Mouse (Mus musculus): ENCODE results near the gene Car9.
"Not testable (repeated sequence)": the region's sequence is repeated elsewhere in the genome, so short reads cannot be mapped to it uniquely, and the experiment has no call there.

Gene Car9

DNA sequence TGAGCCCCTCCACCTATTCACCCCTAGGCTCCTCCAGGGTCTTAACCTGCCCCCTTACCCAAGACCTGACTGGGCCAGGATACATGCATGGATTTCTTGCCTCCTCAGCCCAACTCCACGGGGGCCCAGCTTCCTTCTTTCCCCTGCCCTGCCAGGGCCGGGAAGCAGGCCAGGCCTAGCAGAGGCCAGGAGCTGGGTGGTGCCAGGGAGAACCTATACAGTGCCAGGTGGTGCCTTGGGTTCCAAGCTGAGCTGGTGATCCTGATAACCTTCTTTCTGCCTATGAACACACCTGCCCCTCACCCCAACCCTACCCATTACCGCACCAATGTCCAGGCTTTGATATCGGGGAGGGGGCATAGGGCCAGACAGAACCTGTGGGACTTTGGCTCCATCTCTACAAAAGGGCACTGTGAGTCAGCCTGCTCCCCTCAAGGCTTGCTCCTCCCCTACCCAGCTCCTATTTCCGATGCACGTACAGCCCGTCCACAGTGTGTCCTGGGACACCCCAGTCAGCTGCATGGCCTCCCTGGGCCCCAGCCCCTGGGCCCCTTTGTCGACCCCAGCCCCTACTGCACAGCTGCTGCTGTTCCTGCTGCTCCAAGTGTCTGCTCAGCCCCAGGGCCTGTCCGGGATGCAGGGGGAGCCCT lies at the start of gene Car9:
TSS of gene Car9 (plus strand) at position 431 of the 650 bp plus-strand sequence.
- no peak for DNase-seq (ENCODE audit: low spot score)

DNA sequence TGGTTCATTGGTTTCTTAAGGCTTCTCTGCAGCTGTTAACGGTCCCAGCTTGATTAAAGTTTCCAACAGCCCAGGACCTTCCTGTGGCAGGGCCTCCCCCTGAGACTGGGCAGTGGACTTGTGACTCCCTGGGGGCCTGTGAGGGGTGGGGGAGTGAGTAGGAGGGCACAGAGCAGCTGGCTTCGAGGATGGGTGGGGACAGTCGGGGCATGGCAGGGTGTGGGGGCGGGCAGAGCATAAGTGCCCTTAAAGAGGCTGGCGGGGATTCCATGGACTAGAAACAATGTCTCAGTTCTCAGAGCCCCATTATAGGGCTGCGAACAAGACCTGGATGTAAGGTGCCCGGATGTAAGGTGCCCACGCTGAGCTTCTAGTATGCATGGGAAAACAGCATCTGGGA lies 49.6 kb upstream of the Car9 start:
- no peak for DNase-seq (ENCODE audit: low spot score)

DNA sequence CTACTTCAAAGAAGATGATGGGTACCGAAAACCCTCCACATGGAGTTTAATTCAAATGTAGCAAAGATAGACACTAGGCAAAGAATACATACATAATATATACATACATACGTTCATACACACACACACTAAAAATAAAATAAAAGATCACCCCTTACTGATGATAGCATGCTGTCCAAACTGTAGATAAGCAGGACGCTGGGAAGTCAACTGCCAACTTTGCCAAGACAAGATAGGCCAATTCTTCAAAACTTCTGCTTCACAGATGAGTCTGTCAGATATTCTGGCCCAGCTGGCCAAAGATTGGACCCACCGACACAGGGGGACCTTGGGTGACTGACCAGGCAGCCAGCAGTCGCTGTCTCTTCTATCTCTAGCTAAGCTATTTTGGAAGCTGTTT lies 43.7 kb upstream of the Car9 start:
- DNase-seq (ENCODE audit: low spot score): no peak

DNA sequence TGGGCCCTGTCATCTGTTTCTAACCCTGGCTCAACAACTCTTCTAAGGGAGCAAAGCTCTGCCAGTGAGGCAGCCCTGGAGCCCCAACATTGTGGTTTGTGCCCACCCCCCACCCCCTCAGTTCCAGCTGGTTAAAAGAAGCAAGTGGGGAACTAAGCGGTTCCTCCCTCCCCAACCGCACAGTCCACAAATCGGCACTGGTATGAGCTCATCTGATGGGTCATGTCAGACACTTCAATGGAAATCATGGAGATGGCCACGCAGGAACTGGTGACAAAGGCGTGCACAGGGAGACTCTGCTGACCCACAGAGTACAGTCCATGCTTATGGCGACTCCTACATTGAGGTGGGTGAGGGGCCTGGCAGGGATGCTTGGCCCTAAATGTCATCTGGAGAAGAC lies 40.8 kb upstream of the Car9 start:
- DNase-seq (ENCODE audit: low spot score): no peak

DNA sequence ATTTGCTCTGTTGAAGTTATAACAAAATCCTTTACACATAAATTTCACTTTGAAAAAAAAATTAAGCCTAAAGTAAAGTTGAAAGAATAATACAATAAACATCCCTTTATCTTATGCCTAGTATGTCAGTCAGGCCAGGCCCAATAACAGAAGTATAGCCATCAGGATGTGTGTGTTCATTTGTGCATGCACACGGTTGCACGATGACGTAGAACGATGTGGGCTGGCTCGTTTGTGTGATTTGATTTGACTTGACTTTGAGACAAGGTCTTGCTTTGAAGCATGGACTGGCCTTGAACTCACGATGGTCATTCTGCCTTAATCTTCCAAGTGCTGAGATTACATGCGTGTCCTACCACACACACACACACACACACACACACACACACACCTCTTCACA lies 39.9 kb upstream of the Car9 start:
- DNase-seq (ENCODE audit: low spot score): no peak

DNA sequence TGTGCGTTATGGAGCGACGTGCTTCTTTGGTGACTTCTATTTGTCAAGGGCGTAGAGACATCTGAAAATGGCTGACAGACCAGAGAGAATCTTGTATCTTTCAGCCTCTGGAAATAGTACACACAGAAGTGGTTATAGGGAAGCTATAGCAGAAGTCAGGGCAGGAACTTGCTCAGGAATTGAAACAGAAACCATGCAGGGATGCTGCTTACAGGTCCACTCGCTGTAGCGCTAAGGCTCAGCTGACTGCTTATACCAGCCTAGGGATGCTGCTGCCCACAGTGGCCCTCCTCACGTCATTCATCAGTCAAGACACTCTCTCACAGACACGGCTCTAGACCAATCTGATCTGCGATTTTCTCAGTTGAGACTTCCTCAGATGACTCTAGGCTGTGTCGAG lies 36.5 kb upstream of the Car9 start:
- DNase-seq (ENCODE audit: low spot score): no peak

DNA sequence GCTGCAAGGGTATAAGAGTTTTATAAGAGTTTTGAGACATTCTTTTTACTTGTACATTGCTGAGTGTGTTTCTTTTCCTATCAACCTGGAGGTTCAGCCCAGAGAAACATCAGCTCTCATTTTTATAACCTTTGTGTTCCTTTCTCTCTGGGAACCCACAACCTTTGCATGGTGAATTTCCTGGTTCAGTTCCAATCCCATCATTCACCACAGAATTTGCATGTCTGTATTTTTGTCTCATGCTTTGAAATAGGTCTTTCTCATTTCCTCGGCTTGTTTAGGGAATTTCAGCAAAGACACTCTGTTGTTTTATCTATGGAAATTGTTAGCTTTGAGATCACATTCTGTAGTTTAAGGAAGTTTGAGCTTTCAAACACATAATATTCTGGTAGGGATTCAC lies 33.1 kb upstream of the Car9 start:
- DNase-seq (ENCODE audit: low spot score): no peak

DNA sequence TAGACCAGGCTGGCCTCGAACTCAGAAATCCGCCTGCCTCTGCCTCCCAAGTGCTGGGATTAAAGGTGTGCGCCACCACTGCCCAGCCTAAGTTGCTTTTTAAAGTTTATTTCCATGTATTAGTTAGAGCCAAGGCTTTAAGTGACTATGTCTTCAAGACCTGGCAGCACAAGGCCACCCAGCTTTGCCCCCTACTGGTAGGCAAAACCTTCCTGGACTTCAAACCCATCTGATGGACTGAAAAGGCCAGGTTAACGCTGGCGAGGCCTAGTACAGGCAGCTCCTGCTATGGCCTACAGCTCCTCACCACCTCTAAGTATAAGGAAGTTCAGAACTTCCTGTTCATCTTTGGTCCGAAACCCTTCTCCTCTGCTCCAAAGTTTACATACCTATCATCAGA lies 30.2 kb upstream of the Car9 start:
- no peak for DNase-seq (ENCODE audit: low spot score)

DNA sequence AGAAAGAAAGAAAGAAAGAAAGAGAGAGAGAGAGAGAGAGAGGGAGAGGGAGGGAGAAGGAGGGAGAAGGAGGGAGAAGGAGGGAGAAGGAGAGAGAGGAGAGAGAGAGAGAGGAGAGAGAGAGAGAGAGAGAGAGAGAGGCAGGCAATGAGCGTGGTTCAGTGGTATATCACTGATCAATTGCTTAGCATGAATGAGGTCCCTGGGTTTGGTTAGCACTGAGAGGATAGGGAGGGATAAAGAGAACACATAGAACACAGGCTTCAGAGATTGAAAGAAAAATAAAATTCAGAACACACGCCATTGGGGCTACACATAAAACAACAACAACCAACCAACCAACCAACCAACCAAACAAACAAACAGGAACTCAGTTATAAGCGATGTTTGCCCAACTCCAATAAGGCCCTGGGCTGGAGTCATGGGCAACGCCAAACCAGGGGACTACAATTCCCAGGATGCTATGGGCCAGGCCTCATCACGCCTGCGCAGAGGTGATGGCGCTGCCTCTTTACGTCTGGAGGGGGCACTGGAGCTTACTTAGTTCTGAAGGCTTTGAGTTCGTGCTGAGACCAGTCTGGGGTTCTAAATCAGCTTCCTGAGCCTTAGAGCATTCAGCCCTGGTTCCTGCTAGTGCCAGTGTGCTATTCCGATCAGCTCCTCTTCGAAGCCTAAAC lies 28.8 kb upstream of the Car9 start:
- peak; percentile 71 for DNase-seq (ENCODE audit: low spot score)

DNA sequence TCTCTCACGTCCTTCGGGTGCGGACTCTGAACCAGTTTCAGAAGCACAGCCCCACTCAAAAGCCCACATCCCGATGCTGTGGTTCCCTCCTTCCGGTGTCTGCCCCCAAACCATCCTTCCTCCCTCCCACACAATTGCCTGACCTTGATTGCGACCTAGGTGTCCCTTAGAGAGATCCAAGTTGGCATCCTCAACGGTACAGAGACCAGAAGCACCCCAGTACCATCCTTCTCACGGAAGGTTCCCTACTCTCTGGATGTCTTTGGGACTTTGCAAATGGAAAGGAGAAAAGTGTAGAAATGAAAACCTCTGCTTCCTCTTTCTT lies 28.3 kb upstream of the Car9 start:
- DNase-seq (ENCODE audit: low spot score): no peak

DNA sequence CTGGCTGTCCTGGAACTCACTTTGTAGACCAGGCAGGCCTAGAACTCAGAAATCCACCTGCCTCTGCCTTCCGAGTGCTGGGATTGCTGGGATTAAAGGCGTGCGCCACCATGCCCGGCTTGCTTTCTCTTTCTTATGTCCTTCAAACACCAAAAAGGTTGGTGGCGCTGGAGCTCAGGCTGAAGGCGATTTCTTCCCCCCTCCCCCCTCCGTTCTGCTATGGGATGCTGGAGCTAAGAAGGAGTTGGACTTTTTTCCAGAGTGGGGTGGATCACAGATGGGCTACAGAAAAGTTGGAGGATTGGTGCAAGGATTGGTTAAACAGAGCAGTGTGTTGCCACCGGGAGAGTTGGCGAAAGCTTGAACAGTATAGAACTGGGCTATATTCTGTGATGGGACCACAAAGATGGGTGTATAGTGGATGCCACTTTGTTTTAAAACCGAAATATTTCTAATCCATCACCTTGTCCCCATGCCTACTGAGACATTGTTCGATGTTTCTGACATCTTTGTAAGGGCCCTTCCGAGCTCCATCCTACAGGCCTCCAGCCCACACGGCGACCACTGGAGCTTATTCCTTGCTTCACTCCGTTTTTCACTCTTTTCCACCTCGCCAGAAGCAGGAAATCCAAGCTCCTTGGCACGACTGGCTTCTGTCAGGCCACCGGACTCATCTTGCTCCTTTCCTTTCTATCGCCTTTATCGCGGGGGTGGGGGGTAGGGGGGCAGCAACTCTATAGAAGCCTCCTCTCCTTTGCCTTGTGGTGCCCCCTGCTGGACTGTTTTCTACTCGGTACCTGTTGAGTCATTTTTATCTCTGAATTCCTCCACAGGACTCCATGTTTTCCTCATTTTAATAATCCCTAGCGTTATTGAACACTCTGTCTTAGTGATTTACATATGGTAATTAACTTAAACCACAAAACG lies 27.6 kb upstream of the Car9 start:
- peak; percentile 71 for DNase-seq (ENCODE audit: low spot score)

DNA sequence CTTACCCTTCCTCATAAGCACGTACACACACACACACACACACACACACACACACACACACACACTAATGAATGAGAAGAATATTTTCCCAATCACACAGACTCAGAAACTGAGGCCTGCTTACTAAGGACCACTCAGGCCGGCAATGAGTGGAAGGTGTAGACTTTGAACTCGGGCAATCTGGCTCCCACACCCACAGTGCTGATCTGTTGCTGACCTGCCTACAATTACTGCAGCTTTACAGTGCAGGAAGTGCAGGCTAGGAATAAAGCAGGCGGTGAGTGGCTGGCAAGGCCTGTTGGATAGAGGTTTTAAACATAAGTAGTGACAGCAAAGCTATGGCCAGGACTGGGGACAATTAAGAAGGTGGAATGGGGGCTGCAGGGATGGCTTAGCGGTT lies 25.8 kb upstream of the Car9 start:
- DNase-seq (ENCODE audit: low spot score): no peak

DNA sequence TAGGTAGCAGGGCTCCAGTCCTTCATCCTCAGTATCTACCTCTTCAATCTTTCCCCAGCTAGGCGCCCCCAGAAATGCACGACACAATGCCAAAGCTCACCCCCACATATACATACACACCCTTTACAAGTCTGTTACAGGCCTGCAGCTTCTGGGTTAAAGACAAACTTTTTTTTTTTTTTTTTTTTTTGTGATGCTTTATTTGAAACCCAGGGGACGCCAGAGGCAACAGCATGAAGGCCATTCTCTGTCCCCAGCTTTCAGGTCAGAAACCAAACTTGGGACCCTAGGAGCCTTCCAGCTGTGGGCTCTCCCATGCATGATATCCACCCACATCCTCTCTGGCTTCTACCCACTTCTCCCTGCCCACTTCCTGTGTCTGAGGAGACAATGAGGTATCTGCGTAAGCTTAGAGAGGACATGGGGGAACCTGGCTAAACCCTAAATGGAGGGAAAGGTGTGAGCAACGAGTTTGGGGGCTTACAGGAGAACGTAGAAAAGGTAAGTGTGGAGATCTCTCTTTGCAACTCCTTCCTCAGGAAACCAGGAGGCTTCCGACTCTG lies 24.8 kb upstream of the Car9 start:
- no peak for DNase-seq (ENCODE audit: low spot score)

DNA sequence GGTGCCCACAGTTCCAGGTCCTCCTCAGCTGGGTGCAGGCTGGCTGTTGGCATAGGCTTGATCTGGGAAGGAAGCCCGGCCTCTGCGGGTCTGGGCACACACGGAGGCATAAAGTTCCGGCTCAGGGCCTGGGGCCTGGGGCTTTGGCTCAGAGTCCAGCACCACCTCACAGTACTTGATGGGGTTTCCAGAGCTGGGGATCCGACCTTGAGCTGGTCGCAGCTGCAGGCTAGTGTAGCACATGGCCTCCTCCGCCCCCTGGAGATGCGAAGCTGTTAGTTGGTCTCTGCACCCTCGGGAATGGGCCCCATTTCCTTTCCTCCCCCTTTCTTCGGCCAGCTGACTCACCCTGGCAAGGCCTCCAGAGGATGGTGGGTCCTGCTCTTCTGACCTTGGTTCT lies 24.2 kb upstream of the Car9 start:
- no peak for DNase-seq (ENCODE audit: low spot score)

DNA sequence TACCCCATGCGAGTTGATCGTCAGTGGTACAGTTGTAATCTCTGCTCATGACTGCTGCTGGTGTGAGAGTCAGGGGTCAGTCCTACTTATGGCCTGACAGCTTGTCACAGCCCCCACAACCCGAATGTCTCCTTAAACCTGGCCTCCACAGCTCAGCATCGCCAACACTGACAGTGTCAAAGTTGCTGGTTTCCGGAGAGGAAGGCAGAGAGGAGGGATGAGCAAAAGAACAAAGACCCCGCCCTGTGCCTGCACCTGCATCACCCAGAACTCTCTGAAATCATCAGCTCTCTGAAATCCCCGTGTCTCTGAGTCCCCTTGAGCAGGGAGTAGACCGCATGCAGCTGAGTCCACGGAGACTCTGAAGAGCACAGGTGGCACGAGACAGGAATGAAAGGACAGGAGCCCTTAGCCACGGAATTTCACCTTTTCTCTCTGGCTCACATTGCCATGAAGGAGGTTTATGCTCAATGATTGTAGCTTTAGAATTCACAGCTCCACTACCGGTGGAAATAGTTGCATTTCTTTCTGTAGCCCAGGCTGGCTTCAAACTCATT lies 23.2 kb upstream of the Car9 start, which contains the start of gene Sit1:
TSS of gene Sit1 (minus strand) at position 200 of the 557 bp plus-strand sequence.
- DNase-seq (ENCODE audit: low spot score): no peak

DNA sequence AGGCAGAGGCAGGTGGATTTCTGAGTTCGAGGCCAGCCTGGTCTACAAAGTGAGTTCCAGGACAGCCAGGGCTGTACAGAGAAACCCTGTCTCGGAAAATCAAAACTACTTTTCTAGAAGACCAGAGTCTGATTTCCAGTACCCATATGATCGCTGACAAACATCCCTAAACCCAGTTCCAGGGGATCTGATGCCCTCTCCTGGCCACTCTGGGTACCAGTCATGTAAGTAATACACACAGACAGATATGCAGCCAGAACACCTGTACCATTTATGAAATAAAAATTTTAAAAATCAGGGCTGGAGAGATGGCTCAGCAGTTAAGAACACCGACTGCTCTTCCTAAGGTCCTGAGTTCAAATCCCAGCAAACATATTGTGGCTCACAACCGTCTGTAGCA lies 21.1 kb upstream of the Car9 start:
- not testable (repeated sequence) for DNase-seq (ENCODE audit: low spot score)

DNA sequence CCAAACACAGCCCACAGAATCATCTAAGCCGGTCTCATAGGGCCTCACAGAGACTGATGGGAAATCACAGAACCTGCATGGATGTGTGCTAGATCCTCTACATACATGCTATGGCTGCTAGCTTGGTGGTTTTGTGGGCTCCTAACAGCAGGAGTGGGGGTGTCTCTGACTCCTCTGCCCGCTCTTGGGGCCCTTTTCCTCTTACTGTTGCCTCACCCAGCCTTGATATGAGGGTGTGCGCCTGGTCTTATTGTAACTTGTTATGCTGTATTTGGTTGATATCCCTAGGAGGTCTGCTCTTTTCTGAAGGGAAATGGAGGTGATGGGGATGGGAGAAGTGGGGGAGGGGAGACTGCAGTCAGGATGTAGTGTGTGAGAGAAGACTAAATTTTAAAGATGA lies 17.2 kb upstream of the Car9 start:
- DNase-seq (ENCODE audit: low spot score): no peak

DNA sequence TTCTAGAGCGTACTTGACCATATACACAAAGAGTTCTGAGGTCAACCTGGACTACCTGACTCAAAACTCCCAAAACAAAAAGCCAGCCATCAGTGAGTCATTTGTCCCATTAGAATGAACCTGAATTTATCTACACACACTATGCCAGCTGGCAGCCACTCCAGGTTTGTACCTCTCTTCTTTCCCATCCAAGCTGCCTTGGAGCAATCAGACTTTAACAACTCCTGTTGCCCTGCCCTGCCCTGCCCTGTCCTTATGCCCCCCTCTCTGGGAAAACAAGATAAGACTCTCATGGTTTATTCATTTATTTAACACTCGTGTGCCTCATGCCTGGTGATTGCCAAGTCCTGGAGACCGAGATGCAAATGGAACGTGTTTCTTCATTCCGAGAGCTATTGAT lies 16.0 kb upstream of the Car9 start:
- DNase-seq (ENCODE audit: low spot score): no peak

DNA sequence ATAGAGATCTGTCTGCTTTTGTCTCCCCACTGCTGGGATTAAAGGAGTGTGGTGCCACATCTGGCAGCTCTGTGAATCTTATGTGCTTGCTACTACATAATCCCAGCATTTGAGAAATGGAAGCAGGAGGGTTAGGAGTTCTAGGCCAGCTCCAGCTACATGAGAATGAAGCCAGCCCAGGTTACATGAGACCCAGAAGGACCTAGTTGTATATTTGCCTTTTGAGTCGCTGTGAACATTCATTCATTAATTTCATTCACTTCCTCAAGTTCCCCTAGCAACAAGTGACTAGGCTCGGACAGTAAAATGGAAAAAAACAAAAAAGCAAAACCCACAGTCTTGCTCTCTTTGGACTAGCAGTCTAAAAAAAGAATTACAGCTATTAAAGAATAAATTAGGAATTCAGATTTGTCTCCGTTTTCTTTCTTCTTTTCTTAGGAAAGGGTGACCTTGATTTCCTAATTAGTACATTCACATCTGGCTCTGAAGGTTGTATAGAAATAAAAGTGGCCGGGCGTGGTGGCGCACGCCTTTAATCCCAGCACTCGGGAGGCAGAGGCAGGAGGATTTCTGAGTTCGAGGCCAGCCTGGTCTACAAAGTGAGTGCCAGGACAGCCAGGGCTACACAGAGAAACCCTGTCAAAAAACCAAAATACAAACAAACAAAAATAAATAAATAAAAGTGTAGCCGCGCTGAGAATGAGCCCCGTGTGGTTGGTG lies 14.5 kb upstream of the Car9 start:
- DNase-seq (ENCODE audit: low spot score): no peak

DNA sequence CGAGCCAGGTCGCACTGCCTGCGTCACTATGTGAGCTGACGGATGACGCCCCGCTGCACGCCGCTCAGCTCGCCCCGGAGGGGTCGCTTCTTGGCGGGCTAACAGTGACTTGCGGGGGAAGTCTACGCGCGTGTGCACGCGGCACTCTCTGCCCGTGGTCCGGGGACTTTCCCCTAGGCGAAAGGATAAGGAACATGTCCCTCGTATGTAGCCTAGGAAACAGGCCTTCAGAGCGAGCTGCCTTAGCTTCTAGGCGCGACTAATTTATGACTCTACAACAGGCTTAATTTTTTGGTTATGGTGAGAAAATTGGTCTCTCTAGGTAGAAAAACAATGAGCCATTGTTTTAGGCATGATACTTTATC lies 14.0 kb upstream of the Car9 start, which contains the start of gene Ccdc107:
TSS of gene Ccdc107 (plus strand) at position 80 of the 365 bp plus-strand sequence.
- DNase-seq (ENCODE audit: low spot score): peak; percentile 73

DNA sequence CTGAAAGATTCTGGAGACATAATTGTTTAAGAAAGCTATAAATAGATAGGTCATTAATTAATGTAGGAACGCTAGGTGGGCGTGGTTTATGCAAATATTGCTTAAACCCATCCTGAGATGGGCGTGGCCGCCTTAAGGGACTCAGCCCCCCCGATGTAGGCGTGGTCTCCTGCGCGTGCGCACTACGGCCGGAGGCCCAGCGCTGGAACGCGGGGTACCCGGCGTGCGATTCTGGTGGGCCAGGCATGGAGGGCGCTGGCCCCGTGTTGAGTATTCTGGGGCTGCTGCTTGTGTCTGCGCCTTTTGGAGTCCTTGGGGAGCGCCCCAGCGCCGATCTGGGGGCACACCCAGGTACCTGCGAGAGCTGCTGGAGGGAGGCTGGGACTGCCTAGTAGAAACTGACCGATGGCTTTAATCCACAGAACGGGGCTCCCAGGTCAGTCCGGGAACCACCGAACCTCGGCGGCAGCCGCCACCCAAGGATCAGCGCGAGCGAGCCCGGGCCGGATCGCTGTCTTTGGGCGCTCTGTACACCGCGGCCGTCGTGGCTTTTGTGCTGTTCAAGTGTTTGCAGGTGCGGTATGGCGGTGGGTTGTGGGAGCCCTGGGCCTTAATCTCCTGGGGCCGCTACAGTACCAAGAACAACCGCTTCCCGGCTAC lies 13.4 kb upstream of the Car9 start:
- peak; percentile 97 for DNase-seq (ENCODE audit: low spot score)

All from urinary bladder, postnatal 25 days (tissue).